Mouse (Mus musculus) bone marrow macrophage, adult 2 months (primary cell): ENCODE data around the gene Fgfr2.

Source experiments
- CTCF ChIP-seq: IDR thresholded peaks from 2 replicates; pipeline ENCODE4 v1.5.1; 2012; ENCODE audit warnings: low read depth, mild to moderate bottlenecking, low read length, moderate library complexity
- POLR2A ChIP-seq: IDR thresholded peaks from 2 replicates; pipeline ENCODE4 v1.6.1; 2012; ENCODE audit warnings: mild to moderate bottlenecking, low read depth, low read length, borderline replicate concordance

DNA sequence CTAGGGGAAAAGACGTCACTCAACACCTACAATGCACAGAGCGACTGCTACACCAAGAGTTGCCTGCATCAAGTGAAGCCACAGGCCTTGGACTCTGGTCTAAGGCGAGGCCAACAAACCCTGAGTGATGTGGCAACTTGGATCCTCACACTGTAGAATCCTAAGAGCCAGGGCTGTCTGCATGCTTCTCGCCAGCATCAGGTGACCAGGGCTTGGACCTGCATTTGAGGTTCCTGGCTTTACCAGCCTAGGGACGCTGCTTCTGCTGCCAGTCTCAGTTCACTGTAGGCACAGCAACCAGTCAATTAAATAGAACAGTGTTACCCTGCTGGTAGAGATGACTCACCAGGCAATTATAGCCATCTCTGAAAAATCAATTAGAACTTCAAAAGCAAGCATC lies 1011.4 kb downstream of the Fgfr2 start:
- no peak for TF ChIP-seq CTCF
- TF ChIP-seq POLR2A = no peak
